Mouse (Mus musculus): ENCODE data around the gene Llgl2. TPM values are rescaled to one million over a fixed set of nuclear protein-coding genes. Genes with fewer than 3 reads are reported as not detected.
"Not testable (repeated sequence)": the region's sequence is repeated elsewhere in the genome, so short reads cannot be mapped to it uniquely, and the experiment has no call there.

The Llgl2 gene
- polyA plus RNA-seq, 1 experiment from 2014 or later: 0.80 TPM

DNA sequence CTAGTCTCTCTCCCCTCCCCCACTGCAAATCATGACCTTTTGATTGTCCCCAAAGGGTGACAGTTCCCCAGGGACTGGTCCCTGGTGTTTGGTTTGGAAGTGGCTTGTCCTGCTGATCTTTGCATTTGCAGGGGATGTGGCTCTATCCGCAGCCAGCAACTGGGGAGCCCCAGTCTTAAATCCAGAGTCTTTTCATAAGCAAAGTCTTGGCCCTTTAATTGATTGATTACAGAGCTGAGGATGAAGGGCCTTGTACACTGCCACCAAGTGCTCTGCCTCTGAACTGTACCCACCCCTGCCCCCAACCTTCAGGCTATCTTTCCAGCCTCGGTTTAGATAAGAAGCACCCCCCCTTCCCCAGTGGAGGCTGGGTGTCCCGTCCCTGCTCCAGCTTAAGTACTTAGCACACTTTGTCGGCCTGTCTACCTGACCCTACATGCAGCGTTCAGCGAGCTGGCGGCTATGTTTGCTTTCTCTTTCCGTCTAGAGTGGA lies 9.2 kb downstream of the Llgl2 start:
- H3K27ac ChIP-seq: no peak overlapping the region

DNA sequence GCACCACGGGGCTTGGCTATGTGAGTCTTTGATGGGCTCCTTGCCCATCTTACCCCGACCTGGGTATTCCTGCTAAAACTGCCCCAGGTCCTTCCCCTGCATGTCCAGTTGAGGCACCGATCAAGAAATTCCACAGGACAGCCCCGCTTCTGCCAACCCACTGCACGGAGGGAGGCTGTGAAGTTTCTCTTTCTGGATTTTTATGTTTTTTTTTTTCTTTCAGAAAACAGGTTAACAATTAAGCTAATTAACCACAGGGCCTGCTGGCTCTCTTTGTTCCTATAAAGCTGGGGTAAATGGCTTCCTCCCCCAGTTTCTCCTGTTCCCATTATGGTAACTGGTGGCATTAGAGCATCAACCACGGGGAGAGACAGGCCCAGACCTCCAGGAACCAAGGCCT lies 10.2 kb downstream of the Llgl2 start:
- no peaks in the 10 kb centered on the region for H3K79me2 ChIP-seq (ENCODE audit: inconsistent target)
- WGBS (ENCODE audit: missing documents): 86% methylated on average over 5 of the region's 6 CpGs
- no peaks in the 10 kb centered on the region for H3K36me3 ChIP-seq (ENCODE audit: inconsistent target)
- H3K27ac ChIP-seq: no peak overlapping the region
- H3K4me3 ChIP-seq (ENCODE audit: inconsistent target): no peak overlapping the region

More for the DNA sequence above, 9.2 kb downstream of the Llgl2 start:
- 81% methylated on average over 8 of the region's 8 CpGs for whole genome bisulfite sequencing (ENCODE audit: missing documents)
- H3K79me2 ChIP-seq (ENCODE audit: inconsistent target): no peaks in the 10 kb centered on the region
- H3K36me3 ChIP-seq (ENCODE audit: inconsistent target): no peaks in the 10 kb centered on the region
- H3K4me3 ChIP-seq (ENCODE audit: inconsistent target): no peak overlapping the region

DNA sequence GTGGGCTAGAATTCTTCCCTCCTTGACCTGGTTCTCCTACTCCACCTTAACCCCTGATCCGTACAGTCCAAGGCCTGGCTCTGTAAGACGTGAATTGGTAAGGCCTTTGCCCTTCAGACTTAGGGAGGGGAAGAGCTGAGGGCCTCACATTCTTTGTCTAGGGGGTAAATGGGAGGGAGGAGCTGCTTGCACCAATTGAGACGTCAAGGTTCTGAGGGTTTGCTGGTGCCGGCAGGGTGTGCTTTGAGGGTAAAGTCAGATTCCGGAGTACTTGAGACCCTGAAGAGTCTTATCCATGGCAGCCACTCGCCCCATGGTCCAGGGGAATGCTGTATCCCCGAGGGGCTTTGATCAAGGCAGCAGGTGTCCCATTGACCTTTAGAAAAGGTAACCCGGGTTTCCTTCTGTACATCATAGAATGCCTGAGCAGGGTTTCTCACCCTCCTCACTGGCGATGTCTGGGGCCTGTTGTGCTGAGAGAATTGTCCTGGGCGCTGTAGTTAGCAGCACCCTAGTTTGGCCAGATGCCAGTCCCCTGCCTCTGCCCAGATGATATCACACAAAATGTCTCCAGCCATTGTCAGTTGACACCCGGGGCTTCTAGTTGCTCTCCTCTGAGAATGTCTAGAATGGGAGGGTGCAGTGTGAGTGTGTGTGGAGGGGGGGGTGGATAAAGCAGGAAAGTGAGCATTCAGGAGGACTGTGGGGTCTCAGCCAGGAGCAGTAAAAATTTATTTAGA lies 13.0 kb downstream of the Llgl2 start:
- Histone ChIP-seq H3K79me2 (ENCODE audit: inconsistent target) (no peaks in the 10 kb centered on the region), H3K36me3 (ENCODE audit: inconsistent target) (no peaks in the 10 kb centered on the region), H3K27ac (no peak overlapping the region), H3K4me3 (ENCODE audit: inconsistent target) (no peak overlapping the region)
- WGBS (ENCODE audit: missing documents): 92% methylated on average over 11 of the region's 11 CpGs

DNA sequence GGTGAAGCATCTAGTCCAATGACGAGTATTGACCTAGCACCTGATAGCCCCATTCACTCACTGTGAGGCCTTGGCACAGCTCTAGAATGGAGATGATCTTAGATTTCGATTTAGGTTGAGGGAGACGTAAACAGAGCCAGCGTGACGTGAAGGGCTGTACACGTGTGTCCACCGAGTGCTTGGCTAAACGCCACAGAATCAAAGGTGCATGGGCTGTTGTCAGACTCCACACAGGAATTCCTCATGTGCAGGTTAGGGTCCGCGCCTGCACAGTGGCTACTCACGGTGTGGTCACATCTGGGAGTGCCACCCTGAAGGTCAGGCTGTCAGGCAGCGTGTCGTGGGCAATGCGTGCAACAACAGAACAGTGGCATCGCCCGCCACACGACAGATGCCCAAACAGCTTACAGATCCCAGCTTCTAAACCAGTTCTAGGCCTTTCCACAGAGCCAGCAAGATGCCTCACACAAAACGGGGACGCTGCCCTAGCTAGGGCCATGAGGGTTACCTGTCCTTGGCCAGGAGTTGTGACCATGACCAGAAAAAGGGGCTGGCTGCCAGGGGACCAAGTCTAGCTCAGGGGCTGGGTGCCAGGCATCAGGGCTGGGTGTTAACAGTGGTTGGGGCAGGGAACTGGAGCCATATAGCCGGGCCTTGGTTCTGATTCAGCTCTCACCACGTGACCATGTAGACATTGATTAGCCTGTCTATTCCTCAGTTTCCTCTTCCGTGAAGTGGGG lies 13.9 kb downstream of the Llgl2 start:
- no peak overlapping the region for H3K4me3 ChIP-seq (ENCODE audit: inconsistent target)
- no peak overlapping the region for H3K27ac ChIP-seq
- WGBS (ENCODE audit: missing documents): 93% methylated on average over 21 of the region's 22 CpGs
- no peaks in the 10 kb centered on the region for H3K79me2 ChIP-seq (ENCODE audit: inconsistent target)
- H3K36me3 ChIP-seq (ENCODE audit: inconsistent target): no peaks in the 10 kb centered on the region

DNA sequence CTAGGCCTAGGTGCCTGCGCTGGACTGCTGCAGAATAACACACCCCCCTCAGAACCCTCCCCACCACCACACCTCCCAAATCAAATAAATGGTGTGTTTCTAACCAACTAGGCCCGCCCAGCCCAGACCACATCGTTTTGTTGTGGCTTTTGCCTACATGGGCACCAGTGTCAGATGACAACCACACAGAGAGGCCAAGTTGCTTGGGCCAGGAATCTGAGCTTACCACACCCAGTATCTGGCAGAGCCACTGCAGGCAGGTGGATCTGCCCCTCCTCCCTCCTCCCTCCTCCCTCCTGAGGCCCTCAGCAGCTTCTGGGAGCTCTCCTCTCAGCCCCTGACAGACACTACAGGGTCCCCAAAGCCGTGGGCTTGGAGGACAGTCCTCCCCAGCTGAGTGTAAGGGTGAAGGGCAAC lies 15.1 kb downstream of the Llgl2 start:
- H3K27ac ChIP-seq: no peak overlapping the region
- no peak overlapping the region for H3K4me3 ChIP-seq (ENCODE audit: inconsistent target)
- H3K79me2 ChIP-seq (ENCODE audit: inconsistent target): no peaks in the 10 kb centered on the region
- H3K36me3 ChIP-seq (ENCODE audit: inconsistent target): no peaks in the 10 kb centered on the region
- 71% methylated on average over 4 of the region's 4 CpGs for WGBS (ENCODE audit: missing documents)

DNA sequence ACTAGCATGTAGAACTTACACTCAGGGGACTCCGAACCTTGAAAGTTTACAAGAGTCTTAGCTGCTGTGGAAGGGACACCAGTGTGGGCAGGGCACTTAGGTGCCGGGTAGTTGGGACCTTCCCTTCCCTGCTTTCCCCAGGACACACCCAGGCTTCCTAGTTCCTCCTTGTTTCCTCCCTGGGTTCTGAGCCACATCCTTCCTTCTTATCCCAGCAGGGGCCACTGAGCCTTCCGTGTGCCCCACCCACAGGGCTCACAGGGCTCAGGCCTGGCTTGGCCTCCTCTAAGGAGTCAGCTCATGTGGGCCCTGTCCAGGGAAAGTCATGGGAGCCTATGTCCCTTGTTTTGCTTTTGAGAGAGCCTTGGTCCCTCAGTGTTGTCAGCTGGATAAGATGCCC lies 15.9 kb downstream of the Llgl2 start:
- Histone ChIP-seq H3K79me2 (ENCODE audit: inconsistent target) (no peaks in the 10 kb centered on the region), H3K27ac (no peak overlapping the region), H3K4me3 (ENCODE audit: inconsistent target) (no peak overlapping the region), H3K36me3 (ENCODE audit: inconsistent target) (no peaks in the 10 kb centered on the region; the same call in 1 of the 2 replicates)
- WGBS (ENCODE audit: missing documents): 72% methylated on average over 3 of the region's 3 CpGs

DNA sequence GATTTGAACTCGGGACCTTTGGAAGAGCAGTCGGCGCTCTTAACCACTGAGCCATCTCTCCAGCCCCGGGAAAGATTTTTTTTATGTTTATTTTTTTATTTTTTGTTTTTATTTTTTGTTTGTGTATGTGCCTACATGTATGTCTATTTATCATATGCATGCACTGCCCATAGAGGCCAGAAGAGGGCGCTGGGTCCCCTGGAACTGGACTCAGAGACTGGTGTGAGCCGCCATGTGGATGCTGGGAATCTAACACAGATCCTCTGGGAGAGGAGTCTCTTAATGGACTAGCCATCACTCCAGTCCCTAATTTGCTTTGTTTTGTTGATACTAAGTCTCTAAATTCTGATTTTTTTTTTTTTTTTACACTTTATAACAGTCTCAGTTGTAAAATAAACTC lies 17.2 kb downstream of the Llgl2 start:
- WGBS (ENCODE audit: missing documents): 92% methylated on average over 6 of the region's 6 CpGs
- H3K36me3 ChIP-seq (ENCODE audit: inconsistent target): peaks cover 4% of the 10 kb centered on the region; the same call in 1 of the 2 replicates
- no peak overlapping the region for H3K4me3 ChIP-seq (ENCODE audit: inconsistent target)
- no peaks in the 10 kb centered on the region for H3K79me2 ChIP-seq (ENCODE audit: inconsistent target)
- no peak overlapping the region for H3K27ac ChIP-seq

DNA sequence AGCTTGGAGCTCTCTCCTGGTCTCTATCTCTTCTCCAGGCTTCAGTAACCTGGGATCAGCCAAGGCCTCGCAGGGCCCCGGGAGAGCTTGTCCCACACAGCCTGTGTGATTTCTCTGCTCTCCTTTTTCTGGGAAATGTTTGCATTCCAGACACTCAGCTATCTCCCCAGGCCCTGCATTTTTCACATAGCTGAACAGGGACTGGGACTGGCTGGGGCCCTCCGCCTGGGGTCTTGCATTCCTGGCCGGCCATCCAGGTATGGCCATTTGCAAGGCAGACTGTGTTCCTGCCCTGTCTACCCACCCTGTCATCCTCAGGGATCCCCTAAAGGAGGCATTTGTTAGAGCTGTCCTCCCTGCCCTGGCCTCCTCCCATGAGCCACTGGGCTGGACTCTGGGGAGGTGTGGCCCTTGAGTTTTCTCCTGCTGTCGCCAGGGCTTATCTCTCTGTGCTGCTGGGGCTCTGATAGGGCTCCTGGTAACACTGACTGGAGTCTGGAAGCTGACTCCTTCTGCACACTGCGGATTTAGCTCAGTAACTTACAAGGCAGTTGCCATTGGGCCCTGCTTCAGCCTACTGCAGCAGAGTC lies 18.2 kb downstream of the Llgl2 start:
- Histone ChIP-seq H3K4me3 (ENCODE audit: inconsistent target) (no peak overlapping the region), H3K27ac (no peak overlapping the region)

DNA sequence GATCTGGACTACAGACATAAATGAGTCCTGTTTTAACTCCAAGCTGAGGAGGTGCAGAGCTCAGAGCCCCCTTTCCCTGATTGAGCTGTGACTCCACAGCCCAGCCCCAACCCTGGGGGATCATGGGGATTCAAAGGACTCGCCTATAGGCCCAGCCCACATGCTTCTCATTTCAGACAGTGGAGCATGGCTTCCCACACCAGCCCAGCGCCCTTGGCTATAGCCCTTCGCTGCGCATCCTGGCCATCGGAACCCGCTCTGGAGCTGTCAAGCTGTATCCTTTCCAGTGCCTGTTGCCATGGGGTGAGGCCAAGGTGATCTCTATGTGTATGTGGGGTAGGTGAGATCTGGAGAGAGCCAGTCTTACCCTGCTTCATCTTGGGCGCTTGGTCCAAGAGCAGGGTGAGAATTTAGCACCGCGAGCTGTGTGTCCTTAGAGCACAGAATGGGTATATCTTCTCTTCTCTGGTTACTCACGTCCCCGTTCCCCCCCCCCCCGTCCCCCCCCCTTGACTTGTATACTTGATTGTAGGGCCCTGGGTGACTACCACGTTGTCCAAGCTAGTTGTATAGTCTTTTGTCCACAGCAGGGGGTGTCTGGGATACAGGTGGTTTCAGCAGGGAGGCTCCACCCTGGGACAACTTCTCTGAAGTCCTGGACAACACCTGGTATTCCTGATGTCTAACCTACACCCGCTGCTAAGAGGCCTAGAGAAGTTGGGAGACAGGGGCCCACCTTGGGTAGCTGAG lies 19.5 kb downstream of the Llgl2 start:
- 97% methylated on average over 10 of the region's 14 CpGs for WGBS (ENCODE audit: missing documents)
- H3K36me3 ChIP-seq (ENCODE audit: inconsistent target): peaks cover 4% of the 10 kb centered on the region; the same call in 1 of the 2 replicates
- H3K27ac ChIP-seq: no peak overlapping the region
- no peaks in the 10 kb centered on the region for H3K79me2 ChIP-seq (ENCODE audit: inconsistent target)
- no peak overlapping the region for H3K4me3 ChIP-seq (ENCODE audit: inconsistent target)

More for the DNA sequence above, 18.2 kb downstream of the Llgl2 start:
- H3K36me3 ChIP-seq (ENCODE audit: inconsistent target): peaks cover 4% of the 10 kb centered on the region; the same call in 1 of the 2 replicates
- no peaks in the 10 kb centered on the region for H3K79me2 ChIP-seq (ENCODE audit: inconsistent target)
- WGBS (ENCODE audit: missing documents): 96% methylated on average over 6 of the region's 6 CpGs

DNA sequence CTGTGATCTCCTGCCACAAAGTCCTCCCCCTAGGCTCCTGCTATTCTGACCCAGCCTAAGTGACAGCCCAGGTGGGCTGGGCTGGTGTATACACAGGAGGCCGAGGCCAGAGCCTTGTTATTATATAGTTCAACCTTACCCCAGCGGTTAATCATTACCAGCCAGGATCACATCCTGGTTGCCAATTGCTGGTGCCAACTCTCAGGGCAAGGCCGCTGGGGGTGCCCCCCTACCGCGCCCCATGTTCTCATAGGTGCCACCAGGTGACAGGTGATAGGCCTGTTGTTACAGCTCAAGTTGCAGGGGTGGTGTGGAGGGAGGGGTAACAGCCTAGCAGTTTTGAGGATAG lies 20.0 kb downstream of the Llgl2 start:
- H3K36me3 ChIP-seq (ENCODE audit: inconsistent target): peaks cover 4% of the 10 kb centered on the region; the same call in 1 of the 2 replicates
- 94% methylated on average over 5 of the region's 5 CpGs for WGBS (ENCODE audit: missing documents)
- no peak overlapping the region for H3K4me3 ChIP-seq (ENCODE audit: inconsistent target)
- no peak overlapping the region for H3K27ac ChIP-seq
- H3K79me2 ChIP-seq (ENCODE audit: inconsistent target): no peaks in the 10 kb centered on the region

DNA sequence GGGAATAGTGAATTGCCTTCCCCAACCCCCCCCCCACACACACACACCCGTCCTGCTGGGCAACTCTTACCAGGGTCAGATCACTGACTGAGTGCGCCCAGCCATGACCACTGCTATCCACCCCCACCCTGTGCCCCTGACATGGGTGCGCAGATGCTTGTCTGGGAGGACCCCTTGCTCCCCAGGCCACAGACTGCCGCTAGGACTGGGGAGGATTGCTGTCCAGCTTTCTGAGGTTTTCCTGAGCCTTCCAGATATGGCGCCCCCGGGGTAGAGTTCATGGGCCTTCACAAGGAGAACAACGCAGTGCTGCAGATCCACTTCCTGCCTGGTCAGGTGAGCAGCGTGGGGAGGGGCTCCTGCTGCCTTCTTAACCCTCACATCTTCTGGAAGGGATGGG lies 20.4 kb downstream of the Llgl2 start:
- no peak overlapping the region for H3K4me3 ChIP-seq (ENCODE audit: inconsistent target)
- WGBS (ENCODE audit: missing documents): 71% methylated on average over 8 of the region's 8 CpGs
- H3K36me3 ChIP-seq (ENCODE audit: inconsistent target): peaks cover 4% of the 10 kb centered on the region; the same call in 1 of the 2 replicates
- no peaks in the 10 kb centered on the region for H3K79me2 ChIP-seq (ENCODE audit: inconsistent target)
- H3K27ac ChIP-seq: no peak overlapping the region

DNA sequence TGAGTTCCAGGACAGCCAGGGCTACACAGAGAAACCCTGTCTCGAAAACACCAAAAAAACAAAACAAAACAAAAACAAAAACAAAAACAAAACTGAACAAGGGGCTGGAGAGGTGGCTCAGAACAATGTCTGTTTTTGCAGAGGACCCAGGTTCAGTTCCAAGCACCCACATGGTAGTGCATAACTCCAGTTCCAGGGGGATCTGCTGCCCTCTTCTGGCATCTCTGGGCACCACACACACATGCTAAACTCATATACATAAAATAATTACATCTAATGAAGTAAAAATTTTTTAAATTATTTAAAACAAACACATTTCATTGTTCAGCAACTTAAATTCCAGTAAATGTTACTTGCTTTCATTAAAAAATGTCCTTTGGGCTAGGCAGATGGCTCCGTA lies 22.0 kb downstream of the Llgl2 start:
- peaks cover 4% of the 10 kb centered on the region; the same call in 1 of the 2 replicates for H3K36me3 ChIP-seq (ENCODE audit: inconsistent target)
- 100% methylated on average over 2 of the region's 2 CpGs for WGBS (ENCODE audit: missing documents)
- H3K4me3 ChIP-seq (ENCODE audit: inconsistent target): no peak overlapping the region
- no peak overlapping the region for H3K27ac ChIP-seq
- no peaks in the 10 kb centered on the region for H3K79me2 ChIP-seq (ENCODE audit: inconsistent target)

DNA sequence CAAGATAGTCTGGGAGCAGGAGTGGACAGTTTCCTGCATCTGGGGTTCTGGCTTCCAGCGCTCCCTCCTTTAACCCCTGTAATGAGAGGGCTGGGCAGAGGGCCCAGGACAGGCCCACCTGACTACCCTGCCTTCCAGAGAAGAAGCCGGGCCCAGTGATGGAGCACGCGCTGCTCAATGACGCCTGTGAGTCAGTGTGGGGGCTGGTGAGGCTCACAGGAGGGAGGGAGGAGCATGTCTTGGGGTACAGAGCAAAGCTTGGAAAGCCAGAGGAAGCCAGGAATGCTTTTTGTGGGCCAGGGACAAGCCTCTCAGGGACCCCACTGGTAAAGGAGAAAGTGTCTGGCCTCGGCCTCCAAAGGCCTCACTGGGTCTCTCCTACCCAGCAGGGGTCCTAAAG lies 30.8 kb downstream of the Llgl2 start:
- H3K4me3 ChIP-seq (ENCODE audit: inconsistent target): no peak overlapping the region
- 93% methylated on average over 6 of the region's 6 CpGs for WGBS (ENCODE audit: missing documents)
- no peaks in the 10 kb centered on the region for H3K36me3 ChIP-seq (ENCODE audit: inconsistent target)
- H3K27ac ChIP-seq: no peak overlapping the region
- no peaks in the 10 kb centered on the region for H3K79me2 ChIP-seq (ENCODE audit: inconsistent target)

DNA sequence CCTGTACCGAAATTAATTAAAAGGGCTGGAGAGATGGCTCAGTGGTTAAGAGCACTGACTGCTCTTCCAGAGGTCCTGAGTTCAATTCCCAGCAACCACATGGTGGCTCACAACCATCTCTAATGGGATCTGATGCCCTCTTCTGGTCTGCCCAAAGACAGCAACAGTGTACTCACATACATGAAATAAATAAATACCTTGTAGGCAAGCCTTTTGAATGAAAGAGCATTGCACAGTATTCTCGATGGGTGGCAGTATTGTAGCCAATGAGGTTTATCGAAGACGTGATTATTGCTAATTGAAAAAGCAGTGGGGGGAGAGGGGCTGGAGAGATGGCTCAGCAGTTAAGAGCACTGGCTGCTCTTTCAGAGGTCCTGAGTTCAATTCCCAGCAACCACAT lies 33.3 kb downstream of the Llgl2 start:
- H3K27ac ChIP-seq; H3K36me3 ChIP-seq (ENCODE audit: inconsistent target); H3K79me2 ChIP-seq (ENCODE audit: inconsistent target); H3K4me3 ChIP-seq (ENCODE audit: inconsistent target): not testable (repeated sequence)
- WGBS (ENCODE audit: missing documents): 95% methylated on average over 4 of the region's 4 CpGs
